Mouse (Mus musculus): ENCODE data around the gene Poll. TPM values are rescaled to one million over a fixed set of nuclear protein-coding genes. Genes with fewer than 3 reads are reported as not detected.

Poll gene
- polyA plus RNA-seq, 1 experiment from 2014 or later, result 12.5 TPM

- TF ChIP-seq CTCF (IDR thresholded peaks at IDR 0.05; ENCODE audit: low read depth), result no peak
- no peak overlapping the region for H3K9ac ChIP-seq (ENCODE audit: low read depth, low read length)
- H3K27me3 ChIP-seq (ENCODE audit: insufficient read depth, low read length), result peaks cover 26% of the 10 kb centered on the region
These were observed 18.3 kb downstream of the Poll start for GRCm38 (mm10) chr19:45542061-45542460.

GRCm38 (mm10) chr19:45541409-45542041, 18.8 kb downstream of the Poll start:
- peak overlapping the region; percentile 23; the same call in 1 of the 2 replicates for H3K9ac ChIP-seq (ENCODE audit: low read depth, low read length)
- H3K4me3 ChIP-seq (replicated peaks; ENCODE audit: low read depth, low read length), result peak overlapping the region; percentile 33
- H3K9me3 ChIP-seq (replicated peaks; ENCODE audit: low read length), result no peaks in the 10 kb centered on the region
- peaks cover 12% of the 10 kb centered on the region for H3K4me1 ChIP-seq (replicated peaks; ENCODE audit: insufficient read depth, low read length)
- H3K27me3 ChIP-seq (ENCODE audit: insufficient read depth, low read length), result peaks cover 26% of the 10 kb centered on the region
- H3K4me2 ChIP-seq (ENCODE audit: low read length), result peak overlapping the region; percentile 68
- ATAC-seq (replicated peaks; ENCODE audit: low FRiP score, low read depth), result peak; percentile 8; the same call in 1 of the 2 replicates
- no peaks in the 10 kb centered on the region for H3K36me3 ChIP-seq (ENCODE audit: insufficient read depth, low read length)
- DNase-seq (ENCODE audit: low spot score), result peak; percentile 42
- WGBS, result 2% methylated on average over 30 of the region's 58 CpGs
- peak; percentile 8; the same call in 1 of the 2 replicates for TF ChIP-seq CTCF (IDR thresholded peaks at IDR 0.05; ENCODE audit: low read depth)
- no peak overlapping the region for H3K27ac ChIP-seq

More at GRCm38 (mm10) chr19:45542061-45542460, 18.3 kb downstream of the Poll start:
- H3K27ac ChIP-seq, result no peak overlapping the region
- WGBS, result 23% methylated on average over 3 of the region's 3 CpGs
- H3K36me3 ChIP-seq (ENCODE audit: insufficient read depth, low read length), result no peaks in the 10 kb centered on the region
- no peak for ATAC-seq (replicated peaks; ENCODE audit: low FRiP score, low read depth)
- peak overlapping the region; percentile 33; the same call in 1 of the 2 replicates for H3K4me3 ChIP-seq (replicated peaks; ENCODE audit: low read depth, low read length)
- H3K4me2 ChIP-seq (ENCODE audit: low read length), result peak overlapping the region; percentile 68
- DNase-seq (ENCODE audit: low spot score), result no peak
- H3K9me3 ChIP-seq (replicated peaks; ENCODE audit: low read length), result no peaks in the 10 kb centered on the region
- H3K4me1 ChIP-seq (replicated peaks; ENCODE audit: insufficient read depth, low read length), result peaks cover 12% of the 10 kb centered on the region

GRCm38 (mm10) chr19:45540657-45541408, 19.5 kb downstream of the Poll start:
- no peak for TF ChIP-seq CTCF (IDR thresholded peaks at IDR 0.05; ENCODE audit: low read depth)
- Histone ChIP-seq H3K9me3 (replicated peaks; ENCODE audit: low read length) (no peaks in the 10 kb centered on the region), H3K4me2 (ENCODE audit: low read length) (peak overlapping the region; percentile 68), H3K27ac (no peak overlapping the region), H3K4me1 (replicated peaks; ENCODE audit: insufficient read depth, low read length) (peaks cover 12% of the 10 kb centered on the region), H3K9ac (ENCODE audit: low read depth, low read length) (no peak overlapping the region), H3K4me3 (replicated peaks; ENCODE audit: low read depth, low read length) (peak overlapping the region; percentile 33), H3K36me3 (ENCODE audit: insufficient read depth, low read length) (no peaks in the 10 kb centered on the region), H3K27me3 (ENCODE audit: insufficient read depth, low read length) (peaks cover 26% of the 10 kb centered on the region)
- DNase-seq (ENCODE audit: low spot score) (no peak), ATAC-seq (replicated peaks; ENCODE audit: low FRiP score, low read depth) (no peak)
- 32% methylated on average over 8 of the region's 8 CpGs for WGBS

GRCm38 (mm10) chr19:45537505-45537904, 22.8 kb downstream of the Poll start:
- no peak overlapping the region for H3K27ac ChIP-seq
- no peaks in the 10 kb centered on the region; the same call in 1 of the 2 replicates for H3K4me1 ChIP-seq (replicated peaks; ENCODE audit: insufficient read depth, low read length)
- H3K9ac ChIP-seq (ENCODE audit: low read depth, low read length), result no peak overlapping the region
- H3K36me3 ChIP-seq (ENCODE audit: insufficient read depth, low read length), result no peaks in the 10 kb centered on the region
- no peak overlapping the region for H3K4me3 ChIP-seq (replicated peaks; ENCODE audit: low read depth, low read length)
- peaks cover 20% of the 10 kb centered on the region; the same call in 1 of the 2 replicates for H3K27me3 ChIP-seq (ENCODE audit: insufficient read depth, low read length)
- no peak overlapping the region for H3K4me2 ChIP-seq (ENCODE audit: low read length)
- ATAC-seq (replicated peaks; ENCODE audit: low FRiP score, low read depth), result no peak
- peak; percentile 74 for DNase-seq (ENCODE audit: low spot score)
- TF ChIP-seq CTCF (IDR thresholded peaks at IDR 0.05; ENCODE audit: low read depth), result peak; percentile 77
- no peaks in the 10 kb centered on the region for H3K9me3 ChIP-seq (replicated peaks; ENCODE audit: low read length)
- WGBS, result 67% methylated on average over 1 of the region's 1 CpGs

GRCm38 (mm10) chr19:45535929-45536328, 24.4 kb downstream of the Poll start:
- no peaks in the 10 kb centered on the region for H3K9me3 ChIP-seq (replicated peaks; ENCODE audit: low read length)
- TF ChIP-seq CTCF (IDR thresholded peaks at IDR 0.05; ENCODE audit: low read depth), result no peak
- ATAC-seq (replicated peaks; ENCODE audit: low FRiP score, low read depth) (no peak), DNase-seq (ENCODE audit: low spot score) (no peak)
- no peak overlapping the region for H3K4me3 ChIP-seq (replicated peaks; ENCODE audit: low read depth, low read length)
- no peak overlapping the region for H3K4me2 ChIP-seq (ENCODE audit: low read length)
- H3K27me3 ChIP-seq (ENCODE audit: insufficient read depth, low read length), result peaks cover 9% of the 10 kb centered on the region; the same call in 1 of the 2 replicates
- H3K9ac ChIP-seq (ENCODE audit: low read depth, low read length), result no peak overlapping the region
- whole genome bisulfite sequencing, result 42% methylated on average over 6 of the region's 6 CpGs
- no peak overlapping the region for H3K27ac ChIP-seq
- H3K36me3 ChIP-seq (ENCODE audit: insufficient read depth, low read length), result no peaks in the 10 kb centered on the region
- H3K4me1 ChIP-seq (replicated peaks; ENCODE audit: insufficient read depth, low read length), result no peaks in the 10 kb centered on the region; the same call in 1 of the 2 replicates

GRCm38 (mm10) chr19:45535214-45535735, 25.1 kb downstream of the Poll start:
- TF ChIP-seq CTCF (IDR thresholded peaks at IDR 0.05; ENCODE audit: low read depth), result no peak
- Histone ChIP-seq H3K27ac (no peak overlapping the region), H3K4me3 (replicated peaks; ENCODE audit: low read depth, low read length) (no peak overlapping the region), H3K9me3 (replicated peaks; ENCODE audit: low read length) (no peaks in the 10 kb centered on the region), H3K9ac (ENCODE audit: low read depth, low read length) (no peak overlapping the region), H3K27me3 (ENCODE audit: insufficient read depth, low read length) (peaks cover 3% of the 10 kb centered on the region; the same call in 1 of the 2 replicates), H3K36me3 (ENCODE audit: insufficient read depth, low read length) (no peaks in the 10 kb centered on the region), H3K4me1 (replicated peaks; ENCODE audit: insufficient read depth, low read length) (no peaks in the 10 kb centered on the region; the same call in 1 of the 2 replicates), H3K4me2 (ENCODE audit: low read length) (no peak overlapping the region)
- WGBS, result 28% methylated on average over 8 of the region's 8 CpGs
- DNase-seq (ENCODE audit: low spot score), result no peak
- no peak for ATAC-seq (replicated peaks; ENCODE audit: low FRiP score, low read depth)
